Mouse (Mus musculus): ENCODE data around the gene Selp.

Selp gene

DNA sequence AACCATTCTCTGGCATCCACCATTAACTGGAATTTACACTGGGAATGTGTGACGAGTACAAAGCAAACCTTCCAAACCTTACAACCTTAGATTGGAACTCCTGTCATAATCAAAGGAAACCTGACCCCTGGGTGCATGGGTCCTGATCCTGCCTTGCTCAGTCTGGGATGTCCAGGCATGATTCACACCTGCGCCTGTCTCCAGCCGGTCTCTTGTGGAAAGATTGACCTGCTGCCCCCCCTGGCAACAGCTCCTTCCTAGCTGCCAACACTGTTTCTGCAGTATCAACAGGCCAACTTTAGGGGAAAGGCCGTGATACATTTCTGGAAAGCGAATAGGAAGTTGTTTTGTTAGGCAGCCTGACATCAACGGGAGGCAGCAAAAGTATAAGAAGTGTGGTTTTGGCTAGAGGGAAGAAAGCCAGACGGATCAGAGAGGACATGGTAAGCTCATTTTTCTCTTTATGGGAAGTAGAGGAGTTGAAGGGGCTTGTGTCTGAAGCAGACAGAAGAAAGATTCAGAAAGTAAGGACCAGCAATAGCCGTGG is at the start of gene Selp:
Gene Selp, plus strand, starts transcription at position 318 of the 547 bp plus-strand sequence.
- no peak for DNase-seq

DNA sequence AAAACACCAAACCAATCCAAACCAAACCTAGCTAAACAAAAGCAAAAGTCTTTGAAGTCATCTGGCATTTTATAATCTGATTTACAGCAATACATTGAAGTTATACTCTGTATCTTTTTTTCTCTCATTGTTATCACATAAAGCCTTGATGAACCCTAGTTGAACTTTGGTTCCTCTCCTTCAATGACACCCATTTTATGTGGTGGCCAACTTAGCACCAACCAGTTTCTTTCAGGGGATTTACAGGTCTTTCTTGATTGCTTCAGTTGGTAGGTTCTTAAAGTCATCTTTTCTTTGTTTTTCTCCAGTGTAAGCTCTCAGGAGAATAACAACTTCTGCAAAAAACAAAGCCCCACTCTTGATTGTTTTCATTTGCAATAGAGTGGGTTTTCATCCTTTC is 45.8 kb upstream of the Selp start:
- no peak for DNase-seq

DNA sequence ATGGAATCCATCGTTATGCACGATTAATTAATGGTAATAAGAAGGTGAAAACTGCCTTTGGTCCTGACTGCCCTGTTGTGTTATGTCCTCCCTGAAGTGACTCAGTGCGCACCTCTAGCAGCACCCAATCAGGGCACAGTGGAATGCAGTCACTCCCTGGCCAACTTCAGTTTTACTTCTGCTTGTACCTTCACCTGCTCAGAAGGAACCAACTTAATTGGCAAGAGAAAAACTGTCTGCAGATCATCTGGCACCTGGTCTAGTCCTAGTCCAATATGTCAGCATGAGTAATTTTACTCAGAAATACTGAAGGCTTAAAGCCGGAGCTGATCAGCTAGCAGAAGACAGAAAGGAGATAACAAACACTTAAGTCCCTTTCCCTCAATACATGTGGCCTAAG is 44.6 kb upstream of the Selp start:
- no peak for DNase-seq

DNA sequence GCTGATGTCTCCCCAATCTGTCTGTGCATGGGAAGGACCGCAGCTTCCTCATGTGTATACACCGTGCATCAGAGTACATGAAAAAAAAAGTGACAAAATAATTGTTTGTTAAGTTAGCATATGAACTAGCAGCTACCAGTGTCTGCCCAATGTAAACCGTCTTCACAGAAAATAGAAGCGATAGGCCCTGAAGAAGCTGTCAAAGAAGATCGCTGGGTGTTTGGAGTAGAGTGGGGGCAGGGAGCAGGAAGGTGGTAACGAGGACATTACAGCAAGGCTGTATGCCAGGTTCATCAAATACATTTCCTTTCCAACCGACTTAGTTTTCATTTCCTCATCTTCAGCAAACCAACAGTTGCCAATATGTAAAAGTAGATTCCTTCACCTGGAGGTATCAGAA is 44.0 kb upstream of the Selp start:
- DNase-seq, result peak; percentile 70

DNA sequence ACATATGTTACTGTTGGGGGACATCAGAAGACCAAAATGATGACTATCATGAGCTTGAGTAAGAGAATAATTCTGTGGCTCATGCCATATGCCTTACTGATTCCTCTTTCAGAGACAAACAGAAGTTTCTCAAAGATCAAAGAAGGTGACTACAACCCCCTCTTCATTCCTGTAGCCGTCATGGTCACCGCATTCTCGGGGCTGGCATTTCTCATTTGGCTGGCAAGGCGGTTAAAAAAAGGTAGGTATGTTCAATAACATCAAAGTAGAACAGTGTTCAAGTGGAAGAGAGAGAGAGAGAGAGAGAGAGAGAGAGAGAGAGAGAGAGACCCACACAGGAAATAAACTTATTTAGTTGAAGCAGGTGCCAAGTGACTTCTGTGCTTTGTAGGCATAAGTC is 43.1 kb upstream of the Selp start:
- peak; percentile 51 for DNase-seq

DNA sequence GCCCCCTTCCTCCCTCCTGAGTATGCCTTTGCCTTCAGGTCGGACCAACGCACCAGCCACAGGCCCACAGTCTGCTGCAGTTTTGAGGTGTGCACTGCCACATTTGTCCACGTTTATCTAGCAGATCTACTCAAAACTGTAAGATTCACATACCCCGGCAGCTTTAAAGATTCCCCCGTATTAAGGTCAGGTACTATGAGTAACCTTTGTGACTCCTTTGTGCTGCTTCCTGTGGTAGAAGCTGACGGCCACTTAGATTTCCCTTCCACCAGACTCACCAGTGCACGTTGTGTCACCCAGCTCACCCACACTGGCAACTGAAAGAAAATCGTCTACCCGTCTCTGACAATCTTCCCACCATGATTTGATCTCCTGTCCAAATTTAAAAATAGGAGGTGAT is 42.0 kb upstream of the Selp start:
- DNase-seq, result no peak

DNA sequence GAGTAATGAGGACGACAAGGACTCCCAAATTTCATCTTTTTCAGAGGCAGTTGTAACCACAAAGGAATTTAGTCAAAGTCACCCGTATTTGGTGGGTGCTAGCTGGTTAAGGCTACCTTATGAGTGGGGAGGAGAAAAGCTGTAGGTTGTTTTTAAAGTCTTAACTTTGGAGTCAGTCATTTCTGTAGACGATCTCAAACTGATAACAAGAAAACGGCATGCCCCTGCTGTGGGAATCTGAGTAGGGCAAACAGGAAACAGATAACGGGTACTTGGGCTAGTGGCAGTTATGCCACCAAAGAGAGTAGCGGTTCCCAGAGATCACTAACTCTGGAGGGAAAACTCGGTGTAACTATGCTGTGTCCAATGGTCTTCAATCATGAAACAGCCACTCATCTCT is 41.3 kb upstream of the Selp start:
- DNase-seq, result no peak

DNA sequence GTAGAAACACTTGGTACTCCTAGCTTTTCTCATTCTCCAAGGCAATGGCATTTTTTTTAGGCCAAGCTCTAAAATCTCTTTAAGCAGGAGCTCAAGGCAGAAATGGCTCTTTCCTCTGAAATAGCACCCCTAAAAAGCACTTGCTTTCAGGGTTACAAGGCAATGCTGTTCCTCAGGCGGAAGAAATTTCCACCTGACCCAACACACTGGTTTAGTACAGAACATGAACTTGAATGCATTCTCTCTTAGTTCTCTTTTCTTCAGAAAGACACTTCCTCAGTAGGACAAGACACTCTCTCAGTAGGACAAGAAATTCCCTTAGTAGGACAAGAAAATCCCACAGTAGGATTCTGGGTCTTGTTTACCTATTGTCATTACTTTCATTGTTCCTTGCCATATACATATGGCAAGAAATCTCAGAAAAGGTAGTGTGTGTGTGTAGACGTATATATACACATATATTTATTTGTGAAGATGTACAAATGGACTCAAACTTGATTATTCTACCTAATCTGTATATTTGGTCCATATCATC is 40.4 kb upstream of the Selp start:
- no peak for DNase-seq

DNA sequence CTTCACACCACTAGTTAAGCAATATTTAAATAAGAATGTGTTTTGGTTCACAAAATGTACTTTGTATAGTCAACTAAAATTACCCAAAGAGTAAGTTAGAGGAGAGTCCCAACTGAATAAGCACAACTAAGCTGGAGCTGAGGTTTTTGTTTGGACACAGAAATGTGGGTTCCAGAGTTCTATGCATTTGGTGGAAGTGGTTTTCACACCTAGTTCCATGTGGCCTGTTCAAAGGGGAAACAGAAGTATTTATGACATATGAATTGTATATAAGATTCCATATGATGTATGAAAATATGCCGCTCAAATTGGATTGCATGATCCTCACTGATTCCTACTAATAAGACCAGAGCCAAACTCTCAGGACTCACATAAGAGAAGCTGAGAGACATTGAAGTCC is 39.6 kb upstream of the Selp start:
- DNase-seq, result no peak

DNA sequence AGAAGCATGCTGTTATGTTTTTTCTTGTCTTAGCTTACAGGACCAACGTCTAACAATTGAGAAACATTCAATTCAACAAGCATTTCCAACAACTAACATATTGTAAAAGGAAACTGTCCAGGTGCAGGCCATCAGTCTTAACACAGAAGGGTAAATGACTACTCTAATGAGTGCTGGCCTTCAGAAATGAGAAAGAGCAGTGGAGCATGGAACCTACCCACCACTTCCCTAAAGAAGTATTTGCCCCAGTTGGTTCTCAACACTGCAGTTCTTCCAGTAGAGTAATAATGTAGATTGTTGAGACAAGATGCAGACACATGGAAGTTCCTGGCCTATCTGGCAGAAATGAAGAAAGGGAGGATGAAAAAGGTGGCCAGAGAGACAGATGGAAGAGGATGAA is 38.6 kb upstream of the Selp start:
- DNase-seq, result no peak

DNA sequence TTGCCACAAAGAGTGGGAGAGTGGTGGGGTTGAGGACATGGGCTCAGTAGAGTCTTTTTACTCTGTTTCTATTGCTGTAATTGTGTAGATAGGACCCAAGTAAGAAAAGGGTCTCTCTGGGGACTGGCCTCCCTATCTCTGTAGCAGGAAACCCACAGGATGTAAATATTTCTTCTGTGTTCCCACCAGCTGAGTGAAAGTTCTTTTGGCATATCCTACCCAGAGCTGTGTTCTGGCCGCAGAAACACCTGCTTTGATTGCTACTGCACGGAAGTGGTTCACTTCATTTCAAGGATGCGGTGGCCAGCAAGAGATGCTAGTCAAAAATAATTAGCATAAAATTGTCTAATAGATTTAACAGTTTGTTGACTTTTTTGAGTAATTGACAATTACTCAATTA is 38.0 kb upstream of the Selp start:
- DNase-seq, result peak; percentile 44

DNA sequence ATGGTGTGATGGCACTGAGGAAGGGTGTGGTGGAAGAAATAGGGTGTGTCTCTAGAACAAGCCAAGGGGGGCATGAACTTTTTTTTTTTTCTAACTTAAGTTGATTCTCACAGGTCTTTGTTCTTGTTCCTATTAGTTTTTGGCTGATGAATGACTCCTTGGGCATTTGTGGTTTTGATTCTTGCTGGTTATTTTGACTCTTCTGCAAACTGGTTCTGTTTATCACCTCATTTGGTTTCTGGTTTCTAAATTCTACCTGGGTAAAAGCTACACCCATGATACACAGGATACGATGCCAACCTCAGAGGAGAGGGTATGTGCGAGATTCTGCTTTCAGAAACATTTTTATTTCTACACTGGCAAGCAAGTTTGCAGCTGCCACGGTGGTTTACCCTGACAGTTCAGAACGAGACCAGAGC is 36.7 kb upstream of the Selp start:
- DNase-seq, result peak; percentile 48

DNA sequence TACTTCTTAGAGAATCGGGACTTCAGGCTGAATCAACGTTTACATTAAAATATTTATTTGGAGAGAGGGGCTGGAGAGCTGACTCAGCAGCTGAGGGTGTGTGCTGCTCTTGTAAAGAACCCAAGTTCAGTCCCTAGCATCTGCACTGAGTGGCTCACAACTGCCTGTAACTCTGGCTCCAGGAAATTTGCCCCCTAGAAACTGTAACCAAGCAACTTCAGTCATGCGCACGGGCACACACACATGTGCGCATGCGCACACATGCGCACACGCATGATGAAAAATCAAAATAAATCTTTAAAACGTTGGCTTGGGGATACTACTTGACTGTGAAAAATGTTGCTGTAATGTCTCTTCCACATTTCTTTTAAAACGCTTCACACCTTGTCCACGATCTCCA is 36.0 kb upstream of the Selp start:
- no peak for DNase-seq

DNA sequence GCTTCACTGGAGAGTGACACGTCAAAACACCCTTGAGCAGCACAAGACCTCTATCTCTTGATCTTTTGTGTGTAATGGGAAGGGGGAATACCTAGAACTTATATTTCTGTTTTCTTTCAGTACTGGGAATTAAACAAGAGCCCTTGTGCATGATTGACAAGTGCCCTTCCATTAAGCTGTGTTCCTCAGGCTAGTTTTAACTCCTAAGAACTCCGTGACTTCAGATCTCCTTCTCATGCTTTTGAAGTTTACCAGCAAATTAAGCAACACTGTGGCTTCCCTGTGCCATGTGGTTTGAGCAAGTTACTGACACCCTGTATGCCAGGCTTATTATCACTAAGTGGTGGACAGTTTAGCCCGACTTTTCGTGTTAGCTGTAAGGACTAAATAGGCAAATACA is 32.0 kb upstream of the Selp start:
- no peak for DNase-seq

DNA sequence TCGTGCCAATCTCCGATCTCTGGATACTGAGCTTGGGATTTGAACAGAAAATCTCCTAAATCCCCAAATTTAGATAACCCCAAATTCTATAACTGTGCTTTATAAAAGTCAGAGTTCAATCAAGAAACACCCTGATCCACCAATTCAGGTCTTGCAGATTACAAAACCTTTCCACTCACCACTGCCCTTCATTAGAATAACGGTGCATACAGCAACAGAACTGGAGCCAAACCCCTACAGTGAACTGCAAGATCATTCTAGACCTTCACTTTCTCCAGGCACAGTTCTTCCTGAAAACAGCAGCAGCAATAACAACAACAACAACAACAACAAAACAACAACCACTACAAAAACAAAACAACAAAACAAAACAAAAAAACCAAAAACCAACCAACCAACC is 28.3 kb upstream of the Selp start:
- no peak for DNase-seq

DNA sequence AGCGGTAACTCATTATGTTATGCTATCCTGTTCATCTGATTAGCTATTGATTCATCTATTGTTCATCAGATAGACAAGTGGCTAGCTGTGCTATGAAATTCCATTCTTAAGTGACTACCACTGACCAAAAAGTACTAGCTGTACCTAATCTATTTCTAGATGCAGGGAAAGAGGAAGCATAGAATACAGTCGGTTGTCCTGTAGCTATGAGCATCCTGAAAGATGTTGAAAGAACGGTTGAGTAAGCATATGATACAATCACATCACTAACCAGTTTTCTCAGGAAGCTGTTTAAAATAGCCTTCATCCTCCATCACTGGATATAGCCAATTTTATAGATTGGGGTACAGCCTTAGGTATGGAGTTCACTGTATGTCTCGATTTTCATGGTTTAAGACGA is 27.2 kb upstream of the Selp start:
- DNase-seq, result no peak

DNA sequence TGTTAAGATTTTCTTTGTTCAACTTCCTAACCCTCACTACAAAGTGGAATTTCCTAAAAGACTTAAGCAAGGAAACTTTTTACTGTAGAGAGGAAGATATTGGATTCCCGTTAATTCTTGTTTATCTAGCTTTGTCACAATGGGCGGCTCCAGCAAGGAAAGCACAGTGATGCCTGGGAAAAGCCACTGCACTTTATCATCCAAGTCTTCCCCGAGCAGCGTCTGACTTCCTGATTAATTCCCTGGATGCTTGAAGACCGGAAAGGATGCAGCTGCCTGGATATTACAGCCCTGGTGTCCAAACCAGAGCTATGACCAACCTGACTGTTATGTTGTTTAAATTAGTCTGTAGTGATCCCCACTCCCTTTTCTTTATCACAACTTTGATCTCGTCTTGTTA is 18.3 kb upstream of the Selp start:
- DNase-seq, result no peak

DNA sequence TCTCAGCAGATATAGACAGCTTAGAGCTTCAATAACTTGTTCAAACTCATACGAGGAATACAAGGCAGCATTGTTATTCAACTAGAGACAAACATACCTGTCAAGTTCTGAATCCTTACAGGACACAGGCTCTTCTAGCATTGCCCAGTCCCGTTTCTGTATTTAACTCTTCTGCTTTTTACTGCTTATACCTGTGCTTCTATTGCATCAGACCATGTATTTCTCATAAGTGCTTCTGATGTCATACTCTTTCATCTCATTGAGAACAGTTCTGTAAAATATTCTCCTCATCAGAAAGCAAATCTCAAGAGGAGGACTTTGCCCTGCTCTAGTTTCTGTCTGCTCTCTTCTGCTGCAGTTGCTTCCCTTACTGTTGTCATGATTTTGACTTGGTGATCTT is 17.2 kb upstream of the Selp start:
- no peak for DNase-seq

DNA sequence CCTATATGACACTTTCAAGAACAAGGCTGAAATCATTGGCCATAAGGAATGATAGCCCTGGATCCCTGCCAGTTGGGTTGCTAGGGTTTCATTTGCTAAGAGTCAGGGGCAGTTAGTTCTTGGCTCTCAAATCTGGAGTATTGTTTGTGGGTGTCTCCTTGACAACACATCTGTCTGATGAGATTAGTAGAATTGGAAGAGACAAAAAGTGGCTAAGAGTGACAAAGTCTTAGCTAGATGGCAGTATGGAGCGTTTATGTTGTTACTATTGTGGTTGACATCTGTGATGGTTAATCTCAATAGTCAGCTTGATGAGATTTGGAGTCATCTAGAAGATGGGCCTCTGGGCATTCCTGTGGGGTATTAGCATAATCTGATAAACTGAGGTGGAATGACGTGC is 16.7 kb upstream of the Selp start:
- no peak for DNase-seq

DNA sequence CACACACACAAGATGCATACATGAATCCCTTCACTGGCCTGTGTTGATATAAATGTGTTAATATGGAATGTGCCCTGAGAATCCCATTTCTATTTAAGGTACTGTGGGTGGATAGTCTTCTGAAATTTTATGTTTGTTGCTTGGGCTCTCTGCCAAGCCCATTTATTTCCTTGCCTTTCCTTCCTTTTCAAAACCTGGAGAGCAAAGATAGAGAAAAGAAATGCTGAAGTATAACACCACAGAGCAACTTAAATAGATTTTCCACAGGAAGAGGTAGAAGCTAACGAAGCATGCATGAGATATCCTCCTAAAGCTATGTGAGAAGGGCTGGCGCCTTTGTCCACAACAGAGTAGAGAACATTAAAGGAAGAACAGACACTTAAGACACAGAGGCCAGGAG is 5.3 kb upstream of the Selp start:
- DNase-seq, result no peak

DNA sequence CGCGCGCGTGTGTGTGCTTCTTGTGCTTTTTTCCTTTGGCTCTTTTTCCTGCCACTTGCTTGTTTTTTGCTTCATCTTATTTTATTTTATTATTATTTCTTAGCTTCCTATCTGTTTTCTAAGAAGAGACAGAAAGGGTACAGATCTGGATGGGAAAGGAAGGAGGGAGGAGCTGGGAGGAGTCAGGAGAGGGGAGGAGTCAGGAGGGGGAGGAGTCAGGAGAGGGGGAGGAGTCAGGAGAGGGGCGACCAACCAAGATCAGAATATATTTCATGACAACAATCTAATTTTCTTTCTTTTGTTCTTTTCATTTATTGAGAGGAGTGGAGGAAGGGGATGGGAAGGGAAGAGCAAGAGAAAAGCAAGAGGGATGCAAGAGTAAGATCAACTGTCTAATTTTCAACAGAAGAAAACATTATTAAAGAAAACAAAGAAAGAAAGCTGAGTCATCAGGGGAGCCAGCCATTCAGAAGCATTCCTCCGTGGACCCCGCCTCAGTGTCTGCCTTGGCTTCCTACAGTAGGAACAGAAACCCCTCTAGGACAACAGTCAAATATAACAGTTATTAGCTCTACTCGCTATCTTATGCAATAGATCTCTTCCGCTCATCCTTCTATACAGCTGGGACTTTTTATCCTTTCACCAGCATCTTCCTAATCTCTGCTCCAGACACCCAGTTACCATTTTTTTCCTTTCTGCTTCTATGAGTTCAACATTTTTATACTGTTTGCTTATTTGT is 4.3 kb upstream of the Selp start:
- no peak for DNase-seq

DNA sequence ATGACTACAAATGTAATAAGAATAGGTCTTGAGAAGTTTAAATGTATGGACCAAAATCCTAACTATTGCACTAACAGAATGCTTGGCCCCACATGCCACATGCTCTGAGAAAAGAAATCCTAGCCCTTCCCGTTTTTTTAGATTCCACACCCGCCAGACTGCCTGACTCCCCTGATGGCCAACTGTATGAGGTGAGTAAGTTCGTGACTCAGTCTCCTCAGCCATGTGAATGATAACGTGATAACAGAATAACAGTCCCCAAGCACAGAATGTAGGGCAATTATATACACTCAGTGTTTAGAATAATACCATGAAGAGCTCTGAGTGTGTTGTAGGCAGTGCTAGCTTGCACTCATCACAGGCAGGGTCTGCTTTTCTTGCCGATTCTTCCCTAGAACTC is 784 bp upstream of the Selp start:
- DNase-seq, result no peak

DNA sequence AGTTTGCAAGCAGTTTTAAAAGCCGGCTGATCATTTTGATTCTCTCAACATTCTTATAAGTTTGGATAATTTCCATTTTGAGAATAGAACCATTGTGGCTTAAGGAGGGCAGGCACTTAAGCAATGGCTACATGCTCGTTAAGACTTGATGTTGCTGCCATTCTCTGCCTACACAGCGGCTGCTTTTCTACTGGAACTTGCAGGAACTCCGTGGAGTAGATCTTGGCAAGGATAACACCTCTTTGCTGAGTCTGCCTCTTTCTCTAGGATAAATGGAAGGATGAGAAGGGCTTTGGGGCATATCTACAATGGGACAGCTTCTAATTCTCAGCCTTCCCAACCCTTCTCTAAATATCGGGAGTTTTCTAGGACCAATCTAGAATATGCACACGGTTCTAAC is 583 bp downstream of the Selp start:
- no peak for DNase-seq

DNA sequence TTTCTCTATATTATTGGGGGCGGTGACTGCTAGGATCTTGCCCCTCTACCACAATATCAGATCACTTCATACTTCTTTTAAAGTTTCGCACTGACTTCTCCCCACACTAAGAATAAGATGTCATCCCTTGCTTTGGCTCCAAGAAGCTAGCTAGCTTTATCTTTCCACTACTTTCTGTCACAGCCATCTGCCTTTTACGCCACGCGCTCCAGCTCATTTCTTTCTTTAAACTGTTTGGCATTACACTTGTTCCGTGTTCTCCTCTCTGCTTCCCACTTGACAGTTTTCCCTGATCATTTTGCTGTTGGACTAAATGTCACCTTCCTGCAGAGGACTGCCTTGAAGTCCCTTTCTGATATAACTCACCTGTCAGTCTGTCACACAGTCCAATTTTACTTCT is 2.8 kb downstream of the Selp start:
- no peak for DNase-seq

All from thymus, postnatal 4 days (tissue).